Mouse (Mus musculus) E14TG2a.4 (cell line): ENCODE results near the gene Myo1e.

Source experiments
- H3K27me3 ChIP-seq: 2 replicates; pipeline ENCODE4 v1.6.1; 2014; ENCODE audit warnings: low read length, control low read depth; ENCODE audit not compliant: insufficient read depth
- H3K36me3 ChIP-seq: 2 replicates; pipeline ENCODE4 v1.6.1; 2014; ENCODE audit warnings: low read length, control low read depth; ENCODE audit not compliant: insufficient read depth
- H3K4me1 ChIP-seq: replicated peaks from 2 replicates; pipeline ENCODE4 v1.6.1; 2014; ENCODE audit warnings: low read depth, low read length, control low read depth
- H3K4me3 ChIP-seq: replicated peaks from 2 replicates; pipeline ENCODE4 v1.5.1; 2014; ENCODE audit warnings: mild to moderate bottlenecking, low read length
- H3K9me3 ChIP-seq: 2 replicates; pipeline ENCODE4 v1.6.1; 2014; ENCODE audit warnings: low read length, control low read depth
- CTCF ChIP-seq: conservative IDR thresholded peaks from 2 replicates; pipeline ENCODE4 v1.5.1; 2014; ENCODE audit warnings: low read length
- NANOG ChIP-seq: IDR thresholded peaks from 2 replicates; pipeline ENCODE4 v1.6.1; 2014; ENCODE audit warnings: borderline replicate concordance, low read length, mixed read lengths
- POU5F1 ChIP-seq: IDR thresholded peaks from 2 replicates; pipeline ENCODE4 v1.6.1; 2014; ENCODE audit warnings: low read length, borderline replicate concordance

Myo1e gene

GRCm38 (mm10) chr9:70274071-70274470, 66.9 kb downstream of the Myo1e start:
- H3K4me1 ChIP-seq, result peaks cover 77% of the 10 kb centered on the region
- TF ChIP-seq NANOG (peak; percentile 33; the same call in 1 of the 2 replicates), CTCF (no peak), POU5F1 (no peak)
- H3K4me3 ChIP-seq, result no peak overlapping the region; the same call in 1 of the 2 replicates
- no peaks in the 10 kb centered on the region for H3K36me3 ChIP-seq
- no peaks in the 10 kb centered on the region for H3K27me3 ChIP-seq
- no peaks in the 10 kb centered on the region for H3K9me3 ChIP-seq

GRCm38 (mm10) chr9:70274476-70274875, 67.3 kb downstream of the Myo1e start:
- no peaks in the 10 kb centered on the region for H3K27me3 ChIP-seq
- no peak for TF ChIP-seq NANOG
- no peak for TF ChIP-seq CTCF
- TF ChIP-seq POU5F1, result no peak
- H3K9me3 ChIP-seq, result no peaks in the 10 kb centered on the region
- H3K4me3 ChIP-seq, result peak overlapping the region; percentile 27
- H3K4me1 ChIP-seq, result peaks cover 73% of the 10 kb centered on the region
- no peaks in the 10 kb centered on the region for H3K36me3 ChIP-seq

GRCm38 (mm10) chr9:70274887-70275555, 67.9 kb downstream of the Myo1e start:
- H3K4me1 ChIP-seq, result peaks cover 68% of the 10 kb centered on the region
- no peaks in the 10 kb centered on the region for H3K27me3 ChIP-seq
- TF ChIP-seq CTCF, result no peak
- no peak for TF ChIP-seq POU5F1
- no peak for TF ChIP-seq NANOG
- H3K9me3 ChIP-seq, result no peaks in the 10 kb centered on the region
- peak overlapping the region; percentile 27 for H3K4me3 ChIP-seq
- H3K36me3 ChIP-seq, result no peaks in the 10 kb centered on the region

- peaks cover 65% of the 10 kb centered on the region for H3K4me1 ChIP-seq
- H3K4me3 ChIP-seq, result 0 out of 2 replicates have a peak overlapping the region, but pooled peaks have one; percentile 4
- H3K36me3 ChIP-seq, result no peaks in the 10 kb centered on the region
- TF ChIP-seq NANOG, result no peak
- TF ChIP-seq POU5F1, result no peak
- TF ChIP-seq CTCF, result no peak
- no peaks in the 10 kb centered on the region for H3K27me3 ChIP-seq
- H3K9me3 ChIP-seq, result no peaks in the 10 kb centered on the region
Measured at GRCm38 (mm10) chr9:70277076-70277475, 69.9 kb downstream of the Myo1e start.

GRCm38 (mm10) chr9:70277529-70277982, 70.4 kb downstream of the Myo1e start:
- no peaks in the 10 kb centered on the region for H3K9me3 ChIP-seq
- peaks cover 68% of the 10 kb centered on the region for H3K4me1 ChIP-seq
- 0 out of 2 replicates have a peak overlapping the region, but pooled peaks have one; percentile 4 for H3K4me3 ChIP-seq
- no peak for TF ChIP-seq NANOG
- TF ChIP-seq CTCF, result no peak
- TF ChIP-seq POU5F1, result no peak
- no peaks in the 10 kb centered on the region for H3K36me3 ChIP-seq
- no peaks in the 10 kb centered on the region for H3K27me3 ChIP-seq

GRCm38 (mm10) chr9:70281407-70281806, 74.3 kb downstream of the Myo1e start:
- Histone ChIP-seq H3K9me3 (no peaks in the 10 kb centered on the region), H3K27me3 (no peaks in the 10 kb centered on the region), H3K4me3 (no peak overlapping the region), H3K4me1 (peaks cover 58% of the 10 kb centered on the region), H3K36me3 (no peaks in the 10 kb centered on the region)
- no peak for TF ChIP-seq POU5F1
- TF ChIP-seq CTCF, result no peak
- no peak for TF ChIP-seq NANOG

- Histone ChIP-seq H3K36me3 (0 out of 2 replicates have a peak, but pooled peaks cover 4% of the 10 kb centered on the region), H3K4me1 (peaks cover 51% of the 10 kb centered on the region)
- no peak for TF ChIP-seq CTCF
- no peak for TF ChIP-seq POU5F1
Measured at GRCm38 (mm10) chr9:70282107-70282506, 75.0 kb downstream of the Myo1e start.

GRCm38 (mm10) chr9:70283151-70283550, 76.0 kb downstream of the Myo1e start:
- Histone ChIP-seq H3K9me3 (no peaks in the 10 kb centered on the region), H3K27me3 (no peaks in the 10 kb centered on the region), H3K36me3 (0 out of 2 replicates have a peak, but pooled peaks cover 4% of the 10 kb centered on the region), H3K4me1 (peaks cover 40% of the 10 kb centered on the region), H3K4me3 (peak overlapping the region; percentile 66)
- TF ChIP-seq CTCF (peak; percentile 92), POU5F1 (no peak), NANOG (no peak)

More at GRCm38 (mm10) chr9:70282107-70282506, 75.0 kb downstream of the Myo1e start:
- H3K4me3 ChIP-seq, result no peak overlapping the region
- no peaks in the 10 kb centered on the region for H3K27me3 ChIP-seq
- H3K9me3 ChIP-seq, result no peaks in the 10 kb centered on the region
